Mouse (Mus musculus) c-Kit-positive CD71-positive TER-119-positive erythroid progenitor cells, embryonic 14.5 days (primary cell): ENCODE measurements around the gene Tmem135.
"Not testable (repeated sequence)": the region's sequence is repeated elsewhere in the genome, so short reads cannot be mapped to it uniquely, and the experiment has no call there.

ENCODE experiments used
- DNase-seq: peaks from one replicate; pipeline ENCODE4 v3.0.0-alpha.2; 2013; ENCODE audit warnings: low spot score

The Tmem135 gene

GRCm38 (mm10) chr7:89322741-89323140 is 81.3 kb downstream of the Tmem135 start:
- DNase-seq, result not testable (repeated sequence)

- DNase-seq, result no peak
These were observed 84.7 kb downstream of the Tmem135 start for GRCm38 (mm10) chr7:89319351-89319750.

- DNase-seq, result not testable (repeated sequence)
These were observed 86.9 kb downstream of the Tmem135 start for GRCm38 (mm10) chr7:89317088-89317487.

- no peak for DNase-seq
These were observed 87.9 kb downstream of the Tmem135 start for GRCm38 (mm10) chr7:89316112-89316511.

- DNase-seq, result no peak
These were observed 92.5 kb downstream of the Tmem135 start for GRCm38 (mm10) chr7:89311555-89311954.

- no peak for DNase-seq
These were observed 95.1 kb downstream of the Tmem135 start for GRCm38 (mm10) chr7:89308926-89309325.

GRCm38 (mm10) chr7:89308238-89308637 is 95.8 kb downstream of the Tmem135 start:
- DNase-seq, result no peak

GRCm38 (mm10) chr7:89306831-89307230 is 97.2 kb downstream of the Tmem135 start:
- DNase-seq, result no peak

- no peak for DNase-seq
These were observed 99.1 kb downstream of the Tmem135 start for GRCm38 (mm10) chr7:89304958-89305357.

- no peak for DNase-seq
These were observed 100.3 kb downstream of the Tmem135 start for GRCm38 (mm10) chr7:89303765-89304164.

- no peak for DNase-seq
These were observed 105.0 kb downstream of the Tmem135 start for GRCm38 (mm10) chr7:89298911-89299458.

- no peak for DNase-seq
These were observed 107.1 kb downstream of the Tmem135 start for GRCm38 (mm10) chr7:89296941-89297340.

GRCm38 (mm10) chr7:89282664-89283063 is 121.4 kb downstream of the Tmem135 start:
- DNase-seq, result no peak

- not testable (repeated sequence) for DNase-seq
These were observed 133.6 kb downstream of the Tmem135 start for GRCm38 (mm10) chr7:89270438-89270837.

GRCm38 (mm10) chr7:89269826-89270225 is 134.2 kb downstream of the Tmem135 start:
- DNase-seq, result no peak

GRCm38 (mm10) chr7:89267542-89267941 is 136.5 kb downstream of the Tmem135 start:
- DNase-seq, result no peak

- DNase-seq, result no peak
These were observed 137.8 kb downstream of the Tmem135 start for GRCm38 (mm10) chr7:89266017-89266760.

GRCm38 (mm10) chr7:89260966-89261365 is 143.1 kb downstream of the Tmem135 start:
- DNase-seq, result no peak

GRCm38 (mm10) chr7:89258832-89259231 is 145.2 kb downstream of the Tmem135 start:
- no peak for DNase-seq

GRCm38 (mm10) chr7:89257871-89258502 is 146.0 kb downstream of the Tmem135 start:
- DNase-seq, result no peak

- no peak for DNase-seq
These were observed 150.2 kb downstream of the Tmem135 start for GRCm38 (mm10) chr7:89253772-89254171.

- DNase-seq, result no peak
These were observed 150.7 kb downstream of the Tmem135 start for GRCm38 (mm10) chr7:89253317-89253716.

- DNase-seq, result no peak
These were observed 152.1 kb downstream of the Tmem135 start for GRCm38 (mm10) chr7:89251880-89252453.
